Mouse (Mus musculus): Measurements from ENCODE around the gene Myo1c. TPM values are rescaled to one million over a fixed set of nuclear protein-coding genes. Genes with fewer than 3 reads are reported as not detected.

The Myo1c gene
- polyA plus RNA-seq, 1 experiment from 2014 or later: 13.6 TPM

DNA sequence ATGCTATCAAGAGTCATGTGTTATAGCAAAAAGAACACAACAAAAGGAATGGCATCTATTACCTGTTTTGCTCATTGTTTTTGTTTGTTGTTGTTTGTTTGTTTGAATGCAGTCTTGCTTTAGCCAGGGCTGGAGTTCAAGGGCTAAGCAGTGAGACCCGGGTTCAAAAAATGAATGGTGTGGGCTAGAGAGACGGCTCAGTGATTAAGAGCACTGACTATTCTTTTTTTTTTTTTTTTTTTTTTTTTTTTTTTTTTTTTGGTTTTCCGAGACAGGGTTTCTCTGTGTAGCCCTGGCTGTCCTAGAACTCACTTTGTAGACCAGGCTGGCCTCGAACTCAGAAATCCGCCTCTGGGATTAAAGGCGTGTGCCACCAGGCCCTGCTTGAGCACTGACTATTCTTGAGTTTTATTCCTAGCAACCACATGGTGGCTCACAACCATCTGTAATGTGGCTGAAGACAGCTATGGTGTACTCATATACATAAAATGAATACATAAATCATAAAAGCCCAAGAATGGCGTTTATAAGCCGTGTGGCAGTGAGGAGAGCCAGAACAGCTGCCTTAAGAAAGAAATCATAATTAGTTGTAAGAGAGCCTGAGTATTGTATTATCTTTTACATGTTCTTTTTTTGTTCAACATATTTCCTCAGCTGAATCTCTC lies 66.5 kb downstream of the Myo1c start:
- Histone ChIP-seq H3K9ac (ENCODE audit: low read depth, low read length) (no peak overlapping the region), H3K27ac (ENCODE audit: low read depth, low read length) (no peak overlapping the region), H3K36me3 (ENCODE audit: control insufficient read depth, insufficient read depth, low read length) (no peaks in the 10 kb centered on the region), H3K4me2 (ENCODE audit: low read length) (no peak overlapping the region), H3K27me3 (replicated peaks; ENCODE audit: control insufficient read depth, insufficient read depth, low read length) (no peaks in the 10 kb centered on the region), H3K9me3 (ENCODE audit: control insufficient read depth, low read length) (no peaks in the 10 kb centered on the region), H3K4me1 (ENCODE audit: control insufficient read depth, insufficient read depth, low read depth, low read length) (no peaks in the 10 kb centered on the region), H3K4me3 (ENCODE audit: low read length) (no peak overlapping the region)
- no peak for ATAC-seq
- 78% methylated on average over 8 of the region's 8 CpGs for WGBS

GRCm38 (mm10) chr11:75722339-75722738 lies 72.0 kb downstream of the Myo1c start:
- H3K27me3 ChIP-seq (replicated peaks; ENCODE audit: control insufficient read depth, insufficient read depth, low read length): no peaks in the 10 kb centered on the region
- 58% methylated on average over 4 of the region's 4 CpGs for WGBS
- H3K9ac ChIP-seq (ENCODE audit: low read depth, low read length): no peak overlapping the region
- H3K9me3 ChIP-seq (ENCODE audit: control insufficient read depth, low read length): no peaks in the 10 kb centered on the region
- H3K4me3 ChIP-seq (ENCODE audit: low read length): no peak overlapping the region
- no peak overlapping the region for H3K4me2 ChIP-seq (ENCODE audit: low read length)
- ATAC-seq: no peak
- no peaks in the 10 kb centered on the region for H3K4me1 ChIP-seq (ENCODE audit: control insufficient read depth, insufficient read depth, low read depth, low read length)
- no peak overlapping the region for H3K27ac ChIP-seq (ENCODE audit: low read depth, low read length)
- no peaks in the 10 kb centered on the region for H3K36me3 ChIP-seq (ENCODE audit: control insufficient read depth, insufficient read depth, low read length)

Other genes with a start within 250 kb of the Myo1c start
- gene Serpinf1, start 227.8 kb upstream of the Myo1c start, polyA plus RNA-seq (2015; fragmentation: Nextera tagmentation; extraction: Ambion mirVana): 45.4 and 53.2 TPM in 2 replicates
- 0.06 TPM in 1 of 2 replicates, not detected in the other for gene Serpinf2, start 210.9 kb upstream of the Myo1c start, polyA plus RNA-seq (2015; fragmentation: Nextera tagmentation; extraction: Ambion mirVana)
- gene Wdr81, start 195.8 kb upstream of the Myo1c start, polyA plus RNA-seq (2015; fragmentation: Nextera tagmentation; extraction: Ambion mirVana): 6.1 and 8.1 TPM in 2 replicates
- 2.0 and 2.9 TPM in 2 replicates for gene Tlcd2, start 188.8 kb upstream of the Myo1c start, polyA plus RNA-seq (2015; fragmentation: Nextera tagmentation; extraction: Ambion mirVana)
- gene Prpf8, start 163.7 kb upstream of the Myo1c start, polyA plus RNA-seq (2015; fragmentation: Nextera tagmentation; extraction: Ambion mirVana): 38.8 and 41.9 TPM in 2 replicates
- 2.9 and 4.2 TPM in 2 replicates for gene Rilp, start 140.4 kb upstream of the Myo1c start, polyA plus RNA-seq (2015; fragmentation: Nextera tagmentation; extraction: Ambion mirVana)
- gene Scarf1, start 137.0 kb upstream of the Myo1c start, polyA plus RNA-seq (2015; fragmentation: Nextera tagmentation; extraction: Ambion mirVana): 4.2 and 4.6 TPM in 2 replicates
- 16.0 and 16.9 TPM in 2 replicates for gene Slc43a2, start 118.8 kb upstream of the Myo1c start, polyA plus RNA-seq (2015; fragmentation: Nextera tagmentation; extraction: Ambion mirVana)
- 109 and 110 TPM in 2 replicates for gene Pitpna, start 62.4 kb upstream of the Myo1c start, polyA plus RNA-seq (2015; fragmentation: Nextera tagmentation; extraction: Ambion mirVana)
- gene Inpp5k, start 19.5 kb upstream of the Myo1c start, polyA plus RNA-seq (2015; fragmentation: Nextera tagmentation; extraction: Ambion mirVana): 39.8 TPM in 2 replicates
- gene Crk, start 28.8 kb downstream of the Myo1c start, polyA plus RNA-seq (2015; fragmentation: Nextera tagmentation; extraction: Ambion mirVana): 106 and 109 TPM in 2 replicates
- 1,437 and 1,451 TPM in 2 replicates for gene Ywhae, start 82.4 kb downstream of the Myo1c start, polyA plus RNA-seq (2015; fragmentation: Nextera tagmentation; extraction: Ambion mirVana)
- 3.7 and 4.2 TPM in 2 replicates for gene Doc2b, start 145.5 kb downstream of the Myo1c start, polyA plus RNA-seq (2015; fragmentation: Nextera tagmentation; extraction: Ambion mirVana)